Mouse (Mus musculus) frontal cortex, postnatal 14 days (tissue): ENCODE data around the gene Fkbpl.

Experiments
- DNase-seq, 2 experiments: peaks; one replicate each; pipeline ENCODE4 v3.0.0; 2022; ENCODE audit warnings: low spot score in 2 of 2

Gene Fkbpl

GRCm38 (mm10) chr17:34648141-34648890, 3.8 kb downstream of the Fkbpl start:
- DNase-seq: no peak

GRCm38 (mm10) chr17:34649106-34649864, 4.7 kb downstream of the Fkbpl start:
- DNase-seq: no peak

- no peak for DNase-seq
These were observed 6.2 kb downstream of the Fkbpl start for GRCm38 (mm10) chr17:34650781-34651180.

- DNase-seq: no peak
These were observed 7.1 kb downstream of the Fkbpl start for GRCm38 (mm10) chr17:34651507-34652221.

GRCm38 (mm10) chr17:34652546-34652945, 8.0 kb downstream of the Fkbpl start:
- DNase-seq: no peak

- DNase-seq: no peak
These were observed 8.4 kb downstream of the Fkbpl start for GRCm38 (mm10) chr17:34652985-34653384.

GRCm38 (mm10) chr17:34653746-34654285, 9.3 kb downstream of the Fkbpl start:
- no peak for DNase-seq

GRCm38 (mm10) chr17:34654392-34654791, 9.8 kb downstream of the Fkbpl start:
- DNase-seq: no peak

GRCm38 (mm10) chr17:34655160-34655559, 10.6 kb downstream of the Fkbpl start:
- DNase-seq: no peak

GRCm38 (mm10) chr17:34655581-34655991, 11.0 kb downstream of the Fkbpl start:
- peak in 1 of 2 experiments; percentile 60 for DNase-seq

GRCm38 (mm10) chr17:34656666-34657065, 12.1 kb downstream of the Fkbpl start:
- DNase-seq: no peak

GRCm38 (mm10) chr17:34657271-34657670, 12.7 kb downstream of the Fkbpl start:
- DNase-seq: no peak

- DNase-seq: no peak
These were observed 13.6 kb downstream of the Fkbpl start for GRCm38 (mm10) chr17:34658145-34658544.

- DNase-seq: no peak
These were observed 14.0 kb downstream of the Fkbpl start for GRCm38 (mm10) chr17:34658591-34658990.

- no peak for DNase-seq
These were observed 14.8 kb downstream of the Fkbpl start for GRCm38 (mm10) chr17:34659181-34659896.

- DNase-seq: no peak
These were observed 15.3 kb downstream of the Fkbpl start for GRCm38 (mm10) chr17:34659897-34660214.

- no peak for DNase-seq
These were observed 15.8 kb downstream of the Fkbpl start for GRCm38 (mm10) chr17:34660259-34660820.

GRCm38 (mm10) chr17:34661121-34661591, 16.6 kb downstream of the Fkbpl start:
- no peak for DNase-seq

GRCm38 (mm10) chr17:34662468-34662867, 17.9 kb downstream of the Fkbpl start:
- no peak for DNase-seq

GRCm38 (mm10) chr17:34662978-34663377, 18.4 kb downstream of the Fkbpl start:
- no peak for DNase-seq

- no peak for DNase-seq
These were observed 19.0 kb downstream of the Fkbpl start for GRCm38 (mm10) chr17:34663558-34663957.
